Mouse (Mus musculus): ENCODE measurements around the gene Themis3.

GRCm38 (mm10) chr17:66504964-66505363 lies 89.5 kb downstream of the Themis3 start:
- TF ChIP-seq CTCF (IDR thresholded peaks at IDR 0.05; ENCODE audit: extremely low read depth, insufficient read length, insufficient replicate concordance, low read depth, low read length) = no peak
- no peak for TF ChIP-seq POLR2A (IDR thresholded peaks at IDR 0.05; ENCODE audit: low read depth, low read length)

Measured in small intestine, adult 2 months (tissue).